Mouse (Mus musculus) kidney, adult 9 months (tissue): ENCODE measurements around the gene Chd8.
"Not testable (repeated sequence)": the region's sequence is repeated elsewhere in the genome, so short reads cannot be mapped to it uniquely, and the experiment has no call there.

Experiments
- DNase-seq: peaks from one replicate; pipeline ENCODE4 v3.0.0; 2022

The Chd8 gene

GRCm38 (mm10) chr14:52257484-52258213, at the start of gene Chd8:
TSS of gene Chd8 (minus strand) at chr14:52257780.
- peak; percentile 99 for DNase-seq

GRCm38 (mm10) chr14:52306100-52306499, 48.5 kb upstream of the Chd8 start:
- DNase-seq, result no peak

- peak; percentile 95 for DNase-seq
These were observed 47.2 kb upstream of the Chd8 start, which contains the start of gene Mettl3 for GRCm38 (mm10) chr14:52304644-52305271. TSS of gene Mettl3 (minus strand) at chr14:52305128.

GRCm38 (mm10) chr14:52303517-52303916, 45.9 kb upstream of the Chd8 start:
- DNase-seq, result not testable (repeated sequence)

GRCm38 (mm10) chr14:52295558-52296264, 38.1 kb upstream of the Chd8 start:
- no peak for DNase-seq

- no peak for DNase-seq
These were observed 26.6 kb upstream of the Chd8 start for GRCm38 (mm10) chr14:52284191-52284590.

GRCm38 (mm10) chr14:52283629-52284028, 26.0 kb upstream of the Chd8 start:
- DNase-seq, result no peak

- DNase-seq, result no peak
These were observed 22.2 kb upstream of the Chd8 start for GRCm38 (mm10) chr14:52279747-52280120.

- peak; percentile 99 for DNase-seq
These were observed 21.6 kb upstream of the Chd8 start, which contains the start of the genes Tox4 and Rab2b for GRCm38 (mm10) chr14:52278932-52279746. TSS of gene Tox4 (plus strand) at chr14:52279146. TSS of gene Rab2b (minus strand) at chr14:52279545.

- no peak for DNase-seq
These were observed 19.6 kb upstream of the Chd8 start for GRCm38 (mm10) chr14:52277210-52277609.

GRCm38 (mm10) chr14:52272781-52273180, 15.2 kb upstream of the Chd8 start:
- no peak for DNase-seq

GRCm38 (mm10) chr14:52256311-52257175, 1.0 kb downstream of the Chd8 start:
- peak; percentile 35 for DNase-seq

- DNase-seq, result no peak
These were observed 11.5 kb downstream of the Chd8 start for GRCm38 (mm10) chr14:52246129-52246528.

GRCm38 (mm10) chr14:52244690-52245042, 12.9 kb downstream of the Chd8 start:
- no peak for DNase-seq

- DNase-seq, result peak; percentile 100
These were observed 13.4 kb downstream of the Chd8 start for GRCm38 (mm10) chr14:52244041-52244689.

- DNase-seq, result no peak
These were observed 21.4 kb downstream of the Chd8 start for GRCm38 (mm10) chr14:52236216-52236615.

GRCm38 (mm10) chr14:52235165-52235564, 22.4 kb downstream of the Chd8 start:
- no peak for DNase-seq

- DNase-seq, result no peak
These were observed 25.3 kb downstream of the Chd8 start for GRCm38 (mm10) chr14:52232249-52232648.

GRCm38 (mm10) chr14:52225972-52226371, 31.6 kb downstream of the Chd8 start:
- no peak for DNase-seq

GRCm38 (mm10) chr14:52217261-52217660, 40.3 kb downstream of the Chd8 start:
- DNase-seq, result no peak

- no peak for DNase-seq
These were observed 58.2 kb downstream of the Chd8 start for GRCm38 (mm10) chr14:52199412-52199811.
